Mouse (Mus musculus): ENCODE data around the gene Rbm8a. TPM values are rescaled to one million over a fixed set of nuclear protein-coding genes. Genes with fewer than 3 reads are reported as not detected.
"Not testable (repeated sequence)": the region's sequence is repeated elsewhere in the genome, so short reads cannot be mapped to it uniquely, and the experiment has no call there.

The Rbm8a gene
- polyA plus RNA-seq, 1 experiment from 2014 or later, result 128 TPM

DNA sequence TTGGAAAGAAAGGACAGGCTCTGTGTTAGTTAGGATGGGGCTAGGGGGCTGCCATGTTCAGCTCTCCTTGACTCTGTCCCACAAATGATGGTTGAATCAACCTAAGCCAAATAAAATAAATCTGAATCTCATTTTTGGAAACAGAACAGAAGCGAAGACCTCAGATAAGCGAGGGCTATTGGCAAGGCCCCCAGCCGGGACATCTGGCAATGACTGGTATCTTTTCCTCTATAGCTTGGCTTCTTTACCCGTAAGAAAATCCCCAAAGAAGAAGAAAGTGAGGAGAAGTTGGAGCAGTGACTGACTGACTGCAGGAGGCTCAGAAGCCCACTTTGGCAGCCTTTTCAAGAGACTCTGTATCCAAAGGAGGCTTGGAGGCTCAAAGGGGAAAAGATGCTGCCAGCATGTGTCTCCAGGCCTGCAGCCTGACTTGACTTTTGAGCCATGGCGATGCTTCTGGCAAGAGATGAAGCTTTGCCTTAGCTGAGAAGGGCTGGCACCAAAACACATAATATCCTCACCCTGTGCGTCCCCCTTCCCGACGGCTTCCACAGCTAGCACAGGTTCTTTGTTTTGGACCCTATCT is 33.1 kb downstream of the Rbm8a start:
- Histone ChIP-seq H3K27me3 (replicated peaks) (no peaks in the 10 kb centered on the region), H3K4me2 (peak overlapping the region; percentile 75), H3K4me1 (peaks cover 10% of the 10 kb centered on the region), H3K27ac (peak overlapping the region; percentile 68; the same call in 1 of the 2 replicates), H3K9me3 (no peaks in the 10 kb centered on the region), H3K36me3 (no peaks in the 10 kb centered on the region), H3K9ac (no peak overlapping the region), H3K4me3 (replicated peaks) (no peak overlapping the region)
- 0 out of 2 replicates have a peak, but pooled peaks have one; percentile 7 for ATAC-seq (ENCODE audit: insufficient read depth, low FRiP score, low read depth)
- WGBS, result 51% methylated on average over 8 of the region's 8 CpGs

DNA sequence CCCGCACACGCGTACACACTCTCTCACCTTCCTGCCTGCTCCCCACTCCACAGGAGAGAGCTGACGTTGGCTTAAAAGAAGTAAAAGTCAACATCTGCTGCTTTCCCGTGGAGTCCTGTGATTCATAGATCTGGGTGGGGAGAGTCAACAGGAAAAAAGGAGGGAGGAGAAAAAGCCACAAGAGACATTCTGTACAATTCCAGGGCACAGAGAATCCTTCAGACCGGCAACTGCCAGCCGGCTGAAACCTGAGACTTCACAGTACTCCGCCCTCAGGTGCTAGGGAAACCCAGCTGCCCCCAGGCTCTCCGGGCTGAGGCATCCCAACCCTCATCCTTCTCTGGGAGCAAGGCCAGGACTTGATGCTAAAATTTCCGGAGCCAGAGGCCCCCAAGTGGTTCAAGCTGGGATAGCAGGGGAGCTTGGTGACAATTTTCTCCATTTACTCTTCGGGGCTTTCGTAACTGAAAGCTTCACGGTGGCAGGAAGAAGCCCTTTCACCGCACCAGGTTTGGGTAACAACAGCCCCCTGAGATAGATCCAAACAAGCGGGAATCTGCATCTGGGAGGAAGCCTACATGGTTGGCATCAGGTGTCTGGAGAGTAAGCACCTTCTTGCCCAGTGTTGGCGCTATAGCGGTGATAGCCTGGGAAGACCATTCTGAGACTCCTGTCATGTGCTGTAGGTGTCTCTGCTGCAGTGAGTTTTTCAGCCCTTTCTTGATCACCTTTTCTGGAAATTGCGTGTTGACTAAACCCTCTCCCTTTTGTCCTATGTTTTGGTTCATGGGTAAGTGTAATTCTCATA is 33.9 kb downstream of the Rbm8a start:
- peak overlapping the region; percentile 68 for H3K27ac ChIP-seq
- WGBS, result 6% methylated on average over 17 of the region's 18 CpGs
- no peak overlapping the region; the same call in 1 of the 2 replicates for H3K9ac ChIP-seq
- peak overlapping the region; percentile 75 for H3K4me2 ChIP-seq
- peak; percentile 90 for ATAC-seq (ENCODE audit: insufficient read depth, low FRiP score, low read depth)
- peak overlapping the region; percentile 28 for H3K4me3 ChIP-seq (replicated peaks)
- H3K9me3 ChIP-seq, result no peaks in the 10 kb centered on the region
- no peaks in the 10 kb centered on the region for H3K27me3 ChIP-seq (replicated peaks)
- peaks cover 10% of the 10 kb centered on the region for H3K4me1 ChIP-seq
- no peaks in the 10 kb centered on the region for H3K36me3 ChIP-seq

DNA sequence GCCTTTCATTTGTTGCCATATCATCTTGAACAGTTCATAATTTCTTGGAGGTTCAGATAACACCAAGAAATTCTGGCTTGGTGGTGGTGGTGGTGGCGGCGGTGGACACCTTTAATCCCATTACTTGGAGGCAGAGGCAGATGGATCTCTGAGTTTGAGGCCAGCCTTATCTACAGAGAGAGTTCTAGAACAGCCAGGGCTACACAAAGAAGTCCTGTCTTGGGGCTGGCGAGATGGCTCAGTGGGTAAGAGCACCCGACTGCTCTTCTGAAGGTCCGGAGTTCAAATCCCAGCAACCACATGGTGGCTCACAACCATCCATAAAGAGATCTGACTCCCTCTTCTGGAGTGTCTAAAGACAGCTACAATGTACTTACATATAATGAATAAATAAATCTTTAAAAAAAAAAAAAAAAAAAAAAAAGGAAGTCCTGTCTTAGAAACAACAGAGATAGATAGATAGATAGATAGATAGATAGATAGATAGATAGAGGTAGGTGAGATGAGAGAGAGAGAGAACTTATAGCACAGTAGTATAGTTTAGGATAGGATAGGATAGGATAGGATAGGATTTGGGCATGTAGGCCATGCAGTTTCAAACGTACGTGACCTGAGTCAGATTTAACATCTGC is 36.1 kb downstream of the Rbm8a start:
- not testable (repeated sequence) for H3K4me2 ChIP-seq; H3K36me3 ChIP-seq; ATAC-seq (ENCODE audit: insufficient read depth, low FRiP score, low read depth); H3K9me3 ChIP-seq; H3K27me3 ChIP-seq (replicated peaks); H3K9ac ChIP-seq; H3K27ac ChIP-seq; H3K4me3 ChIP-seq (replicated peaks)
- H3K4me1 ChIP-seq, result peaks cover 17% of the 10 kb centered on the region
- 86% methylated on average over 7 of the region's 7 CpGs for WGBS

DNA sequence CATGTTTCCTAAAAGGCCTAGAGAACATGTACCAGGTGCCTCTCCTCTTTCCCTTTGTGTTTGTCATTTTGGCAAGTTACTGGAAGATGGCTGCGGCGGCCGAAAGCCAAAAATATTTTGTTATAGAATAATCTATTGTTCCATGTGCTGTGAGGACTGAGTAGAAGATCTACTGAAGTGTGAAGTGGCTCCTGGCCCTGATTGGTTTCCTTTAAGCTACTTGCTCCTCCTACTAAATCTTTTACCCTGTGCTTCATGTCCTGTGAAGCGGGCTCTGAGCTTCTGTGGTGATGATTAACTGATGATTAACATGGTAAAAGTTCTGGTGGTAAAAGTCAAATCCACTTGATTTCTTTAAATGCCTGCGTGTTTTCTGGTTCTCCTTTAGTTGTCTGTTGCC is 37.2 kb downstream of the Rbm8a start:
- H3K4me2 ChIP-seq, result no peak overlapping the region
- no peak overlapping the region for H3K27ac ChIP-seq
- peaks cover 17% of the 10 kb centered on the region for H3K4me1 ChIP-seq
- no peaks in the 10 kb centered on the region for H3K27me3 ChIP-seq (replicated peaks)
- WGBS, result 83% methylated on average over 5 of the region's 5 CpGs
- ATAC-seq (ENCODE audit: insufficient read depth, low FRiP score, low read depth), result no peak
- no peaks in the 10 kb centered on the region for H3K36me3 ChIP-seq
- H3K4me3 ChIP-seq (replicated peaks), result no peak overlapping the region
- H3K9me3 ChIP-seq, result no peaks in the 10 kb centered on the region
- H3K9ac ChIP-seq, result no peak overlapping the region

DNA sequence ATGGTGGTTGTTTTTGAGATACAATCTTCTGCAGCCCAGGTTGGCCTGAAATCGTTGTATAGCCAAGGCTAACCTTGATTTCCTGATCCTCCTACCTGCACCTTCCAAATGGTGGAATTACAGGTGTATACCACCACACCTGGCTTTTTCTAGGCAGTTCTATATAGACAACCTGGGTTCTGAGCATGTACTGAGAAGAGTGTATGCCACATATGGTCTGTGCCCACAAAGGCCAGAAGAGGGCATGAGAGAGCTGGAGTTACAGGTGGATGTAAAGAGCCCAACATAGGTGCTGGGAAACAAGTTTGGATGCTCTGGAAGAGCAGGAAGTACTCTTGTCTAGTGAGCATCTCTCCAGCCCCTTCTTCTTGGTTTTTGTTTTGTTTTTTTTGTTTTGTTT is 37.6 kb downstream of the Rbm8a start:
- Histone ChIP-seq H3K4me1 (peaks cover 17% of the 10 kb centered on the region), H3K4me2 (no peak overlapping the region), H3K9ac (no peak overlapping the region), H3K4me3 (replicated peaks) (no peak overlapping the region), H3K27ac (no peak overlapping the region), H3K9me3 (no peaks in the 10 kb centered on the region), H3K27me3 (replicated peaks) (no peaks in the 10 kb centered on the region), H3K36me3 (no peaks in the 10 kb centered on the region)
- 46% methylated on average over 1 of the region's 1 CpGs for WGBS
- no peak for ATAC-seq (ENCODE audit: insufficient read depth, low FRiP score, low read depth)

DNA sequence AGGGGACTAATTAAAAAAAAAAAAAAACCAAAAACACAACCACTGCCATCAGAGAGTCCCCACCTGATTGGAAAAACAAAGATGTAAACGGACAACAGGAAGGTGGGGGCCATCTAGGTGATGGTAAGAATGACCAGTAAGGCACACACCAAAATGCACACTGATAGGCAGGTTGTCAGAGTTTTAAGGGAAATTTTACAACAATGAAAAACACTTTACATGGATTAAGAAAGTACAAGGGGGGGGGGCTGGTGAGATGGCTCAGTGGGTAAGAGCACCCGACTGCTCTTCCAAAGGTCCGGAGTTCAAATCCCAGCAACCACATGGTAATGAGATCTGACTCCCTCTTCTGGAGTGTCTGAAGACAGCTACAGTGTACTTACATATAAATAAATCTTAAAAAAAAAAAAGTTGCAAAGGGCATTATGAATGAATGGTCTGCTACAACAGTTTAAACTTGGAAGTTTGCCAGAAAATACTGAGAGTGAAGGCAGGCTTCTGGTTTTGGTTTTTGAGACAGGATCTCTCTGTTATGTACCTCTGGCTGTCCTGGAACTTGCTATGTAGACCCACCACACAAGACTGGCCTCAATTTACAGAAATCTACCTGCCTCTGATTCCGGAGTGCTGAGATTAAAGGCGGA is 38.8 kb downstream of the Rbm8a start:
- H3K9me3 ChIP-seq, result no peaks in the 10 kb centered on the region
- H3K9ac ChIP-seq, result no peak overlapping the region
- H3K27ac ChIP-seq, result no peak overlapping the region
- H3K27me3 ChIP-seq (replicated peaks), result no peaks in the 10 kb centered on the region
- H3K4me2 ChIP-seq, result no peak overlapping the region
- H3K36me3 ChIP-seq, result no peaks in the 10 kb centered on the region
- no peak for ATAC-seq (ENCODE audit: insufficient read depth, low FRiP score, low read depth)
- peaks cover 10% of the 10 kb centered on the region for H3K4me1 ChIP-seq
- 93% methylated on average over 5 of the region's 5 CpGs for WGBS
- no peak overlapping the region for H3K4me3 ChIP-seq (replicated peaks)

DNA sequence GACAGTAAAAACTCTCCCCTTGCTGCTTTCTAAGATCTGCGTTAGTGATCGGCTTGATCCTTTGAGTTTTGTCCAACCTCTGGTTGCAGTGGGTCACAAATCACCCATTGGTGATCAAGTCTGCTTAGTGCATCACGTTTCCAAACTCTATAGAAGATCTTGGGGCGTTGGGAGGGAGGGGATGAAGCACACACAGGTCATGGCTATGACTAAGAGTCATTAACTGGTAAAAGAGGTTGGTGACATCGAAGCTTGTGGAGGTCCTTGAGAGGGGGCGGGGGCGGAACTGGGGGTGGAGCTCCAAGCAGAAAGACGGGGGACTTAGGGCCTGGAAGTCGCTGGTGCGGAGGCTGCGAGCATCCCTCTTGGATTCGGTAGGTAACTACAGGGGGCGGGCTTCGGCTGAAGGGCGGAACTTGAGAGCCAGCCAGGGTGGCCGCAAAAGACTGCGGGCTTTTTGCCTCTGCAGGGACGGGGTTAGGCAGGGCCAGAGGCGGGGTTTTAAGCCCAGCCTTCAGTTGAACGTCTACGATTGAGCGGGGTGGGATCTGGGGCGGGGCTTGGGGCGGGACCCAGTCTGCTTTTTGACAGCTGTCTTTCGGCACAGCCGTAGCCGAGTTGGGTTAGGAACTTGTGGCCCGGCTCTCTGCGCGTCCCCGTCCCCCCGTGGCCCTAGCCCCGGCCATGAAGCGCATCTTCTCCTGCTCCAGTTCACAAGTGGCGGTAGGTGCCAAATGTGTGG is 40.2 kb downstream of the Rbm8a start, which contains the start of gene Ankrd35:
TSS of gene Ankrd35 (plus strand) at position 405 of the 742 bp plus-strand sequence.
- 4% methylated on average over 35 of the region's 35 CpGs for WGBS
- no peaks in the 10 kb centered on the region for H3K27me3 ChIP-seq (replicated peaks)
- H3K4me1 ChIP-seq, result peaks cover 6% of the 10 kb centered on the region; the same call in 1 of the 2 replicates
- H3K9me3 ChIP-seq, result no peaks in the 10 kb centered on the region
- H3K4me2 ChIP-seq, result peak within 1 kb of the TSS; percentile 92
- no peaks in the 10 kb centered on the region for H3K36me3 ChIP-seq
- ATAC-seq (ENCODE audit: insufficient read depth, low FRiP score, low read depth), result peak; percentile 93
- H3K27ac ChIP-seq, result no peak within 1 kb of the TSS
- no peak within 1 kb of the TSS for H3K9ac ChIP-seq
- H3K4me3 ChIP-seq (replicated peaks), result peak within 1 kb of the TSS; percentile 47

DNA sequence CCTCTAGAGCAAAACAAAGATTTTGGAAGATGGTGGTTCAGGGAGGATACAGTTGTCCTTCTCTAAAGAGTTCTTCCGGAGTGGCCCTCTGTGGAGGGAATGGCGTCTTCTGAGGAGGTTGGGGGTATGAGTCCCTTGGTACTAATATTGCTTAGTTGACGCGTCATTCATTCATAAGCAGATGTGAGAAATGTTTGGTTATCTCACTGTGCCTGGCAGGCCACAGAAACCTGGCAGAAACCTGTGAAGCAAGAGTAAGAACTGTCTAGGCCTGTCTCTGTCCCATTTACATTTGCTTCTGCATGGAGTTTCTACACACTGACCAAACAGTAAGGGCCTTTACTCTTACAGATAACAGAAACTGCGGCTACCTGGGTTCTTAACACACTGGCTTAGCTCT is 41.8 kb downstream of the Rbm8a start:
- peaks cover 6% of the 10 kb centered on the region; the same call in 1 of the 2 replicates for H3K4me1 ChIP-seq
- no peak overlapping the region for H3K4me3 ChIP-seq (replicated peaks)
- no peak for ATAC-seq (ENCODE audit: insufficient read depth, low FRiP score, low read depth)
- H3K36me3 ChIP-seq, result no peaks in the 10 kb centered on the region
- H3K4me2 ChIP-seq, result no peak overlapping the region
- no peaks in the 10 kb centered on the region for H3K9me3 ChIP-seq
- H3K27ac ChIP-seq, result no peak overlapping the region
- no peak overlapping the region for H3K9ac ChIP-seq
- H3K27me3 ChIP-seq (replicated peaks), result no peaks in the 10 kb centered on the region
- 90% methylated on average over 5 of the region's 5 CpGs for WGBS

DNA sequence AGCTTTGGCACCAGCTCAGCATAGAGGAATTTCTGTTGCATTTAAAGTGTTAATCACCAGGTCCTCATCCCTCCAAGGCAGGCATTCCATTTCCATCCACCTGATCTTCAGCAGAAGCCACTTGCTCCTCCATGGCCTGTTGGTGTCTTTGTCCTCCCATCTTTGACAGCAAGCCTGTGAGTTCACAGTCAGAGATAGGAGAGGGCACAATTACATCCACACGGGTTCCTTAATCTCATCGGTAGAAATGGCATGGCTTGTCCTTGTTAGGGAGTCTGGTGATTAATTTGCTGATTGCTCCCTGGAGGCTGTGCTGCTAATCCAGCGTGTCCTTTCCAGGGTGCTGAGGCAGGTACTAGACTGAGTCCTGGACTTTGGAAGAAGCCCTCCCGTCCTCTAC is 43.8 kb downstream of the Rbm8a start:
- WGBS, result 69% methylated on average over 4 of the region's 4 CpGs

DNA sequence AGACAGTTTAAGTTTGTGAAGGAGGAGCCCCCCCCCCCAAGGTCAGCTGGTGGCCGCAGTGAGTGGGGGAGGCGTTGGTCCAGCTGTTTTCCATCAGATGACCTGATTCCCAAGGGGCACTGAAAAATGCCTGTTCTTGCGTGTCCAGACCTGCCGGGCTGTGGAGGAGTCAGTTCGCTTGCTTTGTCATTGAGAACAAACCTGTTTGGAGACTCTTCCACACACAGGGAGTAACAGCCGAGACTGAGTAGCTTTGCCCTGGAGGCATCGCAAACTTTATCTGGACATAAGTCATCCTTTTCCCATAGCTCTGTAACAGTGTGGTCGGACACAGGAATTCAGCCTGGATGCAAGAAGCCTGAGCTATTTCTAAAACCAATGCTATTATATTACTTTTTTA is 44.7 kb downstream of the Rbm8a start:
- H3K9ac ChIP-seq, result no peak overlapping the region
- no peaks in the 10 kb centered on the region for H3K27me3 ChIP-seq (replicated peaks)
- 30% methylated on average over 8 of the region's 8 CpGs for WGBS
- H3K4me3 ChIP-seq (replicated peaks), result no peak overlapping the region
- H3K27ac ChIP-seq, result peak overlapping the region; percentile 6; the same call in 1 of the 2 replicates
- H3K9me3 ChIP-seq, result no peaks in the 10 kb centered on the region
- peaks cover 4% of the 10 kb centered on the region; the same call in 1 of the 2 replicates for H3K4me1 ChIP-seq
- no peaks in the 10 kb centered on the region for H3K36me3 ChIP-seq
- H3K4me2 ChIP-seq, result no peak overlapping the region
- ATAC-seq (ENCODE audit: insufficient read depth, low FRiP score, low read depth), result no peak

More for the DNA sequence above, 43.8 kb downstream of the Rbm8a start:
- H3K9me3 ChIP-seq, result no peaks in the 10 kb centered on the region
- H3K36me3 ChIP-seq, result no peaks in the 10 kb centered on the region
- H3K27ac ChIP-seq, result no peak overlapping the region
- H3K27me3 ChIP-seq (replicated peaks), result no peaks in the 10 kb centered on the region
- no peak overlapping the region for H3K4me2 ChIP-seq
- peaks cover 6% of the 10 kb centered on the region; the same call in 1 of the 2 replicates for H3K4me1 ChIP-seq
- H3K9ac ChIP-seq, result no peak overlapping the region
- no peak for ATAC-seq (ENCODE audit: insufficient read depth, low FRiP score, low read depth)
- no peak overlapping the region for H3K4me3 ChIP-seq (replicated peaks)

DNA sequence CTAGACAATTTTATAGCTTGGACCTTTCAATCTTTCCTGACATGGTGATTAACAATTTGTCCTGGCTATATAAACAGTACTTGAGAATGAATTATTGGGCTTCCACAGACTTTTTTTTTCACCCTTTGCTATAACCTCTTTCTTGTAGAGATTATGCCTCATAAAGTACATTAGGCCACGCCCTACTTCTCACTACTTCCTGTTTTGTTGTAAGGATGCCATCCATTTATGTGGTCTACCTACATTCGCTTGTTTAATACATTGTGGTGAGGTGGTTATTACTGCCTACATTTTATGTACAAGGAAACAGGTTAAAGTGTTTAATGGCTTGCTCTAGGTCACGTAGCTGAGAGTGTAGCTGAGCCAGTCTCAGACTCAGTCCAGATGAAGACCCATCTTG is 45.4 kb downstream of the Rbm8a start:
- no peak for ATAC-seq (ENCODE audit: insufficient read depth, low FRiP score, low read depth)
- Histone ChIP-seq H3K4me2 (no peak overlapping the region), H3K4me3 (replicated peaks) (no peak overlapping the region), H3K9ac (no peak overlapping the region), H3K27me3 (replicated peaks) (no peaks in the 10 kb centered on the region), H3K9me3 (no peaks in the 10 kb centered on the region), H3K27ac (peak overlapping the region; percentile 65), H3K4me1 (peaks cover 3% of the 10 kb centered on the region; the same call in 1 of the 2 replicates), H3K36me3 (no peaks in the 10 kb centered on the region)
- WGBS, result 74% methylated on average over 3 of the region's 3 CpGs

Data from stomach, embryonic 15.5 days (tissue).